Mouse (Mus musculus) kidney, adult 2 months (tissue): ENCODE data around the gene Slc39a11.

Experiments used
- CTCF ChIP-seq: fragments of 200-500 bp; conservative IDR thresholded peaks from 2 replicates; pipeline ENCODE4 v1.5.1; 2011; ENCODE audit warnings: low read depth, mild to moderate bottlenecking, control low read depth, low read length, moderate library complexity, mixed read lengths; ENCODE audit not compliant: insufficient read depth, insufficient read length
- POLR2A ChIP-seq: fragments of 200-500 bp; IDR thresholded peaks from one replicate; pipeline ENCODE4 v1.6.1; 2011; ENCODE audit warnings: low read depth, low read length, control low read depth

DNA sequence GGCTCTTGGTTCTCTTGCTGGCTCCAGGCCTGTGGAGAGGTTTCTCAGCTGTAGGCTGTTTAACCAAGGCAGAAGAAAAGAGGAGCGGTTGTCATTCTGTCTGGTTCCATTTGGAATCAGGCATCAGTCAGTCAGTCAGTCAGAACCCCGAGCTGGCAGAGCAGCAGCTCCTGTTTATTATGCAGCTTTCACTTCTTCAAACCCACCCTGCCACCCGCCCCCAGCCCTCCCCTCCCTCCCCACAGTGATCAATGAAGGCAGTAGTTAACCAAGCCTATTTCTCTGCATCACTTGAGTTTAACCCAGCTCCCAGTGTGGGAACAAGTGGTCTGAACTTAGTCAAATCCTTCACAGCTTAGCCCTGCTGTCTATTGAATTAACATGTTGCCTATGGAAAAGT, 42.0 kb upstream of the Slc39a11 start:
- TF ChIP-seq POLR2A, result no peak
- no peak for TF ChIP-seq CTCF
